Mouse (Mus musculus) ovary, postnatal 10 days (tissue): ENCODE measurements around the gene Ascc3.

Source experiments
- DNase-seq: peaks from one replicate; pipeline ENCODE4 v3.0.0; 2022; ENCODE audit warnings: low spot score

Ascc3 gene

GRCm38 (mm10) chr10:50762984-50763383 lies 170.5 kb downstream of the Ascc3 start:
- DNase-seq: no peak

GRCm38 (mm10) chr10:50763457-50764310 lies 171.2 kb downstream of the Ascc3 start:
- no peak for DNase-seq

- DNase-seq: no peak
Observed at GRCm38 (mm10) chr10:50772811-50773210, 180.3 kb downstream of the Ascc3 start.

- no peak for DNase-seq
Observed at GRCm38 (mm10) chr10:50773846-50774245, 181.4 kb downstream of the Ascc3 start.

- no peak for DNase-seq
Observed at GRCm38 (mm10) chr10:50792840-50793239, 200.4 kb downstream of the Ascc3 start.

- DNase-seq: no peak
Observed at GRCm38 (mm10) chr10:50801594-50801993, 209.1 kb downstream of the Ascc3 start.

GRCm38 (mm10) chr10:50802380-50802779 lies 209.9 kb downstream of the Ascc3 start:
- no peak for DNase-seq

- no peak for DNase-seq
Observed at GRCm38 (mm10) chr10:50806166-50806565, 213.7 kb downstream of the Ascc3 start.

GRCm38 (mm10) chr10:50822363-50822762 lies 229.9 kb downstream of the Ascc3 start:
- DNase-seq: no peak

- no peak for DNase-seq
Observed at GRCm38 (mm10) chr10:50826829-50827228, 234.4 kb downstream of the Ascc3 start.

GRCm38 (mm10) chr10:50834533-50834932 lies 242.1 kb downstream of the Ascc3 start:
- no peak for DNase-seq

GRCm38 (mm10) chr10:50843363-50843762 lies 250.9 kb downstream of the Ascc3 start:
- DNase-seq: no peak

- no peak for DNase-seq
Observed at GRCm38 (mm10) chr10:50868202-50868601, 275.7 kb downstream of the Ascc3 start.

- DNase-seq: no peak
Observed at GRCm38 (mm10) chr10:50876952-50877351, 284.5 kb downstream of the Ascc3 start.

GRCm38 (mm10) chr10:50881476-50882069 lies 289.1 kb downstream of the Ascc3 start:
- DNase-seq: no peak

GRCm38 (mm10) chr10:50882366-50882765 lies 289.9 kb downstream of the Ascc3 start:
- no peak for DNase-seq

- DNase-seq: no peak
Observed at GRCm38 (mm10) chr10:50886305-50886704, 293.8 kb downstream of the Ascc3 start.

- no peak for DNase-seq
Observed at GRCm38 (mm10) chr10:50890621-50891020, 298.2 kb downstream of the Ascc3 start.

- DNase-seq: no peak
Observed at GRCm38 (mm10) chr10:50891876-50892711, 299.6 kb downstream of the Ascc3 start.

GRCm38 (mm10) chr10:50892751-50893320 lies 300.4 kb downstream of the Ascc3 start:
- no peak for DNase-seq

GRCm38 (mm10) chr10:50893546-50893945 lies 301.1 kb downstream of the Ascc3 start:
- no peak for DNase-seq
